Mouse (Mus musculus) adrenal gland, postnatal 14 days (tissue): ENCODE results near the gene Mmel1. TPM values are rescaled to one million over a fixed set of nuclear protein-coding genes. Genes with fewer than 3 reads are reported as not detected.

Experiments used
- DNase-seq: peaks from one replicate; pipeline ENCODE4 v3.0.0; 2021; ENCODE audit warnings: mixed read lengths
- long read RNA-seq, 2 experiments: library from polyadenylated mRNA; stranded (forward); transcript quantifications; one replicate each; pipeline ENCODE4 v2.0.0; 2021
- total RNA-seq: library from RNA; stranded (reverse); gene quantifications from 2 replicates; pipeline ENCODE4 v1.2.3, GENCODE M21; 2021

The Mmel1 gene
- total RNA-seq = 0.68 and 1.6 TPM in 2 replicates
- long read RNA-seq, experiment 1, partial matches to known transcripts = 5 of 6 reads
- long read RNA-seq, experiment 1, other reads (novel, unspliced or antisense) = 1 of 6 reads
- long read RNA-seq, experiment 2, partial matches to known transcripts = 2 of 2 reads
- long read RNA-seq, experiment 2, other reads (novel, unspliced or antisense) = 0 of 2 reads

DNA sequence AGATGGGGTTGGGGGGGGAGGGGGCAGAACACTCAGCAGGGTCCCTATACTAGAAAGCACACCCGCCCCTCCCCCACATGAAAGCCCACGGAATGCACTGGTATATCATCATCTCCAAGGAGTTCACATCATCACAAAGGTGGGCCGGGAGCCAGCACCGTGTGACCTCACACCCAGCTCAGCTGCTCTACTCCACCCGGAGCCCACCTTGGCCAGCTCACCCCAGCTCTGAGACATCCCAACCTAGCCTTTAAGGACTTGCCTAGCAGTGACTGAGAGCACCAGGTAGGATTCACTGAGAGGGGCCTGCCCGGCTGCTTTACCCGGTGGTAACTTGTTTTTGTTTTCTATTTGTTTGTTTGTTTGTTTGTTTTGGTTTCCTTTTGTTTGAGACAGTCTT lies at the start of gene Mmel1:
Mmel1 (plus strand) TSS at position 146 of the 400 bp plus-strand sequence.
- no peak for DNase-seq

DNA sequence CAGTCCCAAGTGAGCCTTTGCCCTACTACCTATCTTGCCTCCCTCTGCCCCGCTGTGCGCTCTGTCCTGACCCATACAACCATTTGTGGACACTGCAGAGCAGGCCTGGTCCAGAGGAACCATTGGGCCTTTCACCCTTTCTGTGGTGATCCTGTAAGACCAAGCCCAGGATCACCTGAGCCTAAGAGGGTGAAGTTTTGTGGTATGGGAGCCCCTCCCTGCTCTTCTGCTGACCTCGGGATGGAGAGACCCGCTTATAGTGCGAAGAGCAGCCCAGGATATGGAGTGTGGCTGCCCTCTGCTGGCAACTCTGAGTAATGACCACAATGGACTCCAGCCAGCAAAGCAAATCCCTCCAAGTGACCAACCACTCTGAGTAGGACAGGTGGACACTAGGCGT lies 43.7 kb upstream of the Mmel1 start:
- DNase-seq = peak; percentile 66

GRCm38 (mm10) chr4:154826224-154826623 lies 43.2 kb upstream of the Mmel1 start:
- no peak for DNase-seq

DNA sequence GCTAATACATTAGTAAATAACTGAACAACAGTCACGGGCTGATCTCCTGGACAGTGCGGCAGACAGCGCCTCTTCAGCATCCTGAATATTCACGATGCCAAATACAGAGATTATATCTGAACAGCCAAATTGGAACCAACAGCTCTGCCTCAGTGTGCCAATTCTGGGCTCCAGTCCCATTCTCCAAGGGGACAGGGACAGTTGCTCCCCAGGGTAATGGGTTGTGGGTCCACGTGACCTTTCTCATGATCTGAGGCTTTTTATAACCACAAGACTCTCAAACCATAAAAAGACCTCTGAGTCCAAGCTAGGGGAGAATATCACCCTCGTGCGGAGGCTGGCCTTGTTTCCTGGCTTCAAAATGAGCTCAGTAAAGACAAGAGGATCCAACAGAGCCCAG lies 42.2 kb upstream of the Mmel1 start:
- DNase-seq = peak; percentile 11

GRCm38 (mm10) chr4:154827861-154828610 lies 41.3 kb upstream of the Mmel1 start:
- peak; percentile 18 for DNase-seq

DNA sequence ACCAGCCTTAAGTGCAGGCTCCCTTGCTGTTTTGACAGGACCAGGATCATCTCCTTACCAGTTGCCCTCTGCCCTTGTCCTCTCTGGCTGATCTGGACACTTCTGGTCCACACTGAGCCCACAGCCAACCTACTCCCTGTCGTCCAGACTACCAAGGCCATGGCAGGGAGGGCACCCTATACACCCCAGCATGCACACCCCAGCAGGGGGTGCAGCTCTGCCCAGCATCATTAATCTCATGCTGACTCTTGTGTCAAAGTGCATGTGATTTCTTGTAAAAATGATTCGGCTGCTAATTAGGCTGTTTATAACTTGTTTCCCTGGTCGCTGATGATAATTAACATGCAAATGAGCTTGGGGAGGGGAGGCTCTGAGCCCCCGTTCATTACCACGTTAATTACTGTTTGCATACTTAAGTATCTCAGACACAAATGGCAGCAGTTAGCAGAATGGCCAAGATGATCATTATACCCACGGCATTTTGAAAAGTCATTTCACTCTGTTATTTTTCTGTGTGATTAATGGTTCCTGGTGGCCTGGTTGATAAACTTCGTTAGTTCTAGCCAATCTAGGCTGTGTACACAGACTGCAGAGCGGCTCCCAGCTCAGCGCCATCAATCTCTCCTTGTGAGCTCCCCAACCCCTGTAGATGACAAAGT lies 37.3 kb upstream of the Mmel1 start:
- no peak for DNase-seq

DNA sequence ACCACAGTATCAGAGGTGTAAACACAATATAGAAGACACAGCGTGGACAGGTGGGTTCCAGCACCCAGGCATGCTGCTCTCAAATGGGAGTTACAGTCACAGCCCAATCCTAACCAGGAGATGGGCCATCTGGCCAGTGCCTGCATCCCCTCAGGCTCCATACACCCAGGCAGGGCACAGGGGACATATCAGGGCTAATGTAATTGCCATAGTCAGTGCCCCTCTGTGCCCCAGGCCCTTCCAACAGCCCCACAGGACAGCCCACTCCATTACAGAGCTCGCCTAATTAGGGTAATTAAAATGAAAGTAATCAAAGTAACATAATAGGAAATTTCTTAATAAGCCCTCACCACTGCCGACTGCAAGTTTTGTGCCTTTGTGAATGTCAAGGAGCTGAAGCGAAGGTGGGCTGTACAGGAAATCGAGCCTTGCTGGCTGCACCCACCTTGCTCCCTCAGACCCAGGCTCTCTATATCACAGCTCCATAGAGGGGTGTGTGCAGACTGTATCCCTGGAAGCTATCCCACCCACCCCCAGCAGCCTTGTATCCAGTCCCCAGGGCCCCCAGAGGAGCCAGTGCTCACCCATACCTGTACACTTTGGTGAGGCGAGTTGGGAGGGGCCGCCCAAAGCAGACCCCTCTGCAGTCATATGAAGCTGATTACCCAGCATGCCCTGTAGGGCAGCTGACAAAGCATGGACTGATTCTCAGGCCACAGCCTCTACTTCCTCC lies 33.0 kb upstream of the Mmel1 start:
- no peak for DNase-seq

- peak; percentile 86 for DNase-seq
Measured at GRCm38 (mm10) chr4:154837170-154837569, 32.2 kb upstream of the Mmel1 start, which contains the start of gene Ttc34. TSS of gene Ttc34 (plus strand) at chr4:154837459.

GRCm38 (mm10) chr4:154838741-154839140 lies 30.6 kb upstream of the Mmel1 start:
- DNase-seq = no peak

- DNase-seq = peak; percentile 72
Measured at GRCm38 (mm10) chr4:154839406-154839805, 30.0 kb upstream of the Mmel1 start.

DNA sequence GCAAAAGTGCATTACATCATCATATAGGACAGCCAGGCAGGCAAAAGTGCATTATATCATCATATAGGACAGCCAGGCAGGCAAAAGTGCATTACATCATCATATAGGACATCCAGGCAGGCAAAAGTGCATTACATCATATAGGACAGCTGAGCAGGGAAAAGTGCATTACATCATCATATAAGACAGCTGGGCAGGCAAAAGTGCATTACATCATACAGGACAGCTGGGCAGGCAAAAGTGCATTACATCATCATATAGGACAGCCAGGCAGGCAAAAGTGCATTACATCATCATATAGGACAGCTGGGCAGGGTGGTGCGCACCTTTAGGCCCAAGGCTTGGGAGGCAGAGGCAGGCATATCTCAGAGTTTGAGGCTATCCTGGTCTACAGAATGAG lies 16.7 kb upstream of the Mmel1 start:
- DNase-seq = no peak

GRCm38 (mm10) chr4:154853881-154854280 lies 15.5 kb upstream of the Mmel1 start:
- DNase-seq = no peak

DNA sequence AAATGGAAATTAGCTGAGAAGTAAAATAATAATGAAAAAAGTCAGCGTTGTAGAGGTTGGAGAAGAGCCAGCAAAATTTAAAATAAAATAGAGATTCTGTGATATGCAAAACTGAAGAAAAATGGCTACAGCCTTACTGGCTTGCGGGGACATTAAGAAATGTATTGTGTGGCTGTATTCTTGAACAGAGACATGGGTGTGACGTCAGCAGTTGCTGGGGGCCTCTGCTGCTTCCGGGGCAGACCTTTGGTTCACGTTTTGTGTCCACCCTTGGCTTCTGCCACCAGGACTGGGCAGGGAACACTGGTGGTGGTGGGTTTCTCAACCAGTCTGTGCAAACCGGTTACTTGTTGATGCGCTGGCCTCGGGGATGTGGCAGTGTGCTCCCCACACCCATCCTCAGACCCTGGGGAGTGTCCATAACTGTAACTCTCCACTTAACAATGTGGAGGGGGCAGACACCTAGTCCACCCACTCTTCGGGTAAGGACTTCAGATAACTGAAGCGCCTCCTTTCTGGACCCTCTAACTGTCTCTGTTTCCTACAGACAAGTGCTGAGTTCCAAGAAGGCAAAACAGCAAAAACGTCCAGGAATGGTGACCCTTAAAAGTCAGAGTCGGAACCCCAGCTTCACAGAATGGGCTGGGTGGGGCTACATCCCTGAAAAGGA lies 14.6 kb upstream of the Mmel1 start:
- DNase-seq = no peak

DNA sequence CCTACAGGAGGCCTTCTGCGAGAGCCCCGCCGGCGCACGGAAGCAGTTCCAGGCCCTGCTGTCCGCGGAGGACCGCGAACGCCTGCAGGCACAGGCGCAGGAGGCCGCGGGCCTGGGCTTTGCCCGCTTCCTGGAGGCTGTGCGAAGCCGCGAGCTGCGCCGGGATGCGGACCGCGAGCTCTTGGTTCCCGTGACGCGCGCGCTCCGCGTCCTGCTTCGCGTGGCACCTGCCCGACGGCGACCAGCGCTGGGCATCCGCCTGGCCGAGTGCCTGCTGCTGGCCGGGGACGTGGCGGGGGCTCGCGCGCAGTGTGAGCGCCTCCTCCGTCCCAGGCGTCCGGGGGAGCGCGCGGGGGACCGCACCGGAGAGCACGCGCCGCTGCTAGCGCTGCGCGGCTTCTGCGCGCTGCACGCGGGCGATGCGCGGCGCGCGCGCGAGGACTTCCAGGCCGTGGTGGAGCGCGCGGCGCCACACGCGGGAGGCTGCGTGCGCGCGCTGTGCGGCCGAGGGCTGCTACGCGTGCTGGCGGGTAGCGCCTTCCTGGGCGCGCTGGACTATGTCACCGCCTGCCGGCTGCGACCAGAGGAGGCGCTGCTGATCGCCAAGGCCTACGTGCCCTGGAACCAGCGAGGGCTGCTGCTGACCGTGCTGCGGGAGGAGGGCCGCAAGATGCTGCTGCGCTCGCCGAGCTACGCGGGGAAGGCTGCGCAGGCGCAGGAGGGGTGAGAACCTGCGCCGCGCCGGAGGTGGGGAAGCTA lies 13.5 kb upstream of the Mmel1 start:
- peak; percentile 88 for DNase-seq

- DNase-seq = no peak
Measured at GRCm38 (mm10) chr4:154856480-154856837, 12.9 kb upstream of the Mmel1 start.

GRCm38 (mm10) chr4:154856882-154857281 lies 12.5 kb upstream of the Mmel1 start:
- no peak for DNase-seq

DNA sequence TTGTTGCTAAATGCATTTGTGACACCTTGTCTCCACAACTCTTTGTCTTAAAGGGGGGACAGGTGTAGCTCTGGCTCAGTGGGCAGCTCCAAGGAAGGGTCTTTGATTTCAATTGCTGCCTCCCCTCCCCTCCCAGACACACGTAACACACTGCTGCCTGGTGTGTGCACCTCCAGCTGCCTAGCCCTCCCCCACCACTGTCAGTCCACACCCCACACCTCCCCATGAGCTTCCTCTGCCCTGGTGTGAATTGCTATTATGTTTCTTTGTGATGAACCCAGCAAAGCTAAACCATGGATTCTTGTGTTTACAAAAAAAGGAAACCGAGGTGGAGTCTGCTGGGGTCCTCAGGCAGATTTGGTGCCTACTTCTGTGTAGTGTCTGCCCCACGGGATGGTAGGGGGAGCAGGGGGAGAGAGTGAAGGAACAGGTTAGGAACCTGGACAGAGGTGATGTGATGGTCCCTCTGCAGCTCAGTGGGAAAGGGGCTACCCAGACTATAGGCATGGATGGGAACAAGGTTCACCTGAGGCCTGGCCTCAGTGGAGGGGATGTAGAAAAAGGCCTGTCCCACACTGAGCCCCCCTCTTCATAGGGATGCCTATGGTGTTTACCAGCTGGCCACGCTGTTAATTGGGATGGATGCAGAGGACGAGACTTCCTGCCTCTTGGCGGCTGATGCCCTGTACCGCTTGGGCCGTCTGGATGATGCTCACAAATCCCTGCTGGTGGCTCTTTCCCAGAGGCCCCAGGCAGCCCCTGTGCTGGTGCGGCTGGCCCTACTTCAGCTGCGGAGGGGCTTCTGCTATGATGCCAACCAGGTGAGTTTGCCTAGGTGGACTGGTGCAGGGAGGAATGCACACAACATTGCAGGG lies 11.8 kb upstream of the Mmel1 start:
- no peak for DNase-seq

DNA sequence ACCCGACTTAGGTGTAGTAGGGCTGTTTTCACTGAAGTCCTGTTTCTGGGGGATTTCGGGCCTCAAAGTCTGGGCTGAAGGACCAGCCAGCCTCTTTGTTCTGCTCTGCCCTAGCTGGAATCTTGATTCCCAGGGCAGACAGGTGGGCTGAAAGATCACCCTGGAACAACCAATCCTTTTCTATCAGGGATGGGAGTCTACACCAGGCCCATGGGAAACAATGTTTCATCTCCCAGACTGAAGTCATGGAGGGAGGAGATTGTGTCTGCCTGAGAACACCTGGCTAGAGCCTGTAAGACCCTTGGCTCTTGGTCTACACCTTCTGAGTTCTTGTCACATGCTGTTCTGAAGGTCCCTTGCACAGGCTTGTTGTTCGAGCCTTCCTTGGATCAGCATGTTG lies 10.8 kb upstream of the Mmel1 start:
- DNase-seq = no peak

GRCm38 (mm10) chr4:154861967-154862366 lies 7.4 kb upstream of the Mmel1 start:
- no peak for DNase-seq

DNA sequence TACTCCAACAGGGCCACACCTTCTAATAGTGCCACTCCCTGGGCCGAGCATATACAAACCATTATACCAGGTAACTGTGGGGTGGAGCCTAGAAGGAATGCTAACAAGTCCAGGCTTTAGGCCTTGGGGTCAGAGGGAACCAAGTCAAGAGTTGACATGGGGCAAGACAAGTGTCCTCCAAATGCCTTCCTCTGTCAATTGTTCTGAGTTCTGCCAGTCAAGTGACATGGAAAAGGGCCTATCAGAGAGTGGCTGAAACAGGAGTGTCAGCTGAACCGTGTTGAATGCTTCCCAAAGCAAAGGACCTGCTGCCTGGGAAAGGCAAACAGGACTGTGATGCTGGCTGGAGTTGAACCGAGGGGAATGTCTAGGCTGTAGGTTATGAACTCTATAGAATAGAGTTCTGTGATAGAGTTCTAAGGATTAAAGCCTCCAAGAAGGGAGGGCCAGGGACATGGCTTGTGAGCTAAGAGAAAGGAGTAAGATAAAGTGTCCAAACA lies 5.9 kb upstream of the Mmel1 start:
- no peak for DNase-seq
